Mouse (Mus musculus): Measurements from ENCODE around the gene Cd72. TPM values are rescaled to one million over a fixed set of nuclear protein-coding genes. Genes with fewer than 3 reads are reported as not detected.
"Not testable (repeated sequence)": the region's sequence is repeated elsewhere in the genome, so short reads cannot be mapped to it uniquely, and the experiment has no call there.

Gene Cd72
- polyA plus RNA-seq, 1 experiment from 2014 or later, result 2.6 TPM

DNA sequence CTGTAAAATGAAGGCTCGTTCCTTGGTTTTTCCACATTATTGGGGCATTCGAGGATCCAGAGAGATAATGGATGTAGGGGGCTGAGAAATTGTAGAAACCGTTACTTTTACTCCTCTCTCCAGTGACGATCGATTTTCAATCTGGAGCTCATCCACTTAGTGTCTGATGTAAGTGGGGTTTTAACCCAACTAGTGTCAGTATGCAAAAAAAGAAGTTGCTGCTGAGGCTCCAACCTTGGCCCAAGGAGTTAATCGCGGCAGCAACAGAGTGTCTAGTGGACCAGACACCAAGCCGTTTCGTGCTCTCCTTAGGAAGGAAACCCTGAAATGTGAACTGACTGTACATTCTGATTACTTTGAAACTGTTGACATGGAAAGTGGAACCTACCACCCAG lies 39.4 kb upstream of the Cd72 start:
- no peak for ATAC-seq
- peak overlapping the region; percentile 53 for H3K4me2 ChIP-seq (ENCODE audit: low read depth, low read length)
- H3K9ac ChIP-seq (ENCODE audit: low read depth, low read length), result peak overlapping the region; percentile 77
- H3K27me3 ChIP-seq (replicated peaks; ENCODE audit: control insufficient read depth, insufficient read depth, low read length), result no peaks in the 10 kb centered on the region
- H3K9me3 ChIP-seq (ENCODE audit: control insufficient read depth, low read length), result no peaks in the 10 kb centered on the region
- peak overlapping the region; percentile 89 for H3K27ac ChIP-seq (ENCODE audit: low read length)
- peaks cover 4% of the 10 kb centered on the region; the same call in 1 of the 2 replicates for H3K36me3 ChIP-seq (ENCODE audit: control insufficient read depth, insufficient read depth, low read length)
- H3K4me1 ChIP-seq (ENCODE audit: control insufficient read depth, insufficient read depth, low read length), result peaks cover 23% of the 10 kb centered on the region
- peak overlapping the region; percentile 84 for H3K4me3 ChIP-seq (ENCODE audit: low read length)
- 2% methylated on average over 9 of the region's 9 CpGs for WGBS

DNA sequence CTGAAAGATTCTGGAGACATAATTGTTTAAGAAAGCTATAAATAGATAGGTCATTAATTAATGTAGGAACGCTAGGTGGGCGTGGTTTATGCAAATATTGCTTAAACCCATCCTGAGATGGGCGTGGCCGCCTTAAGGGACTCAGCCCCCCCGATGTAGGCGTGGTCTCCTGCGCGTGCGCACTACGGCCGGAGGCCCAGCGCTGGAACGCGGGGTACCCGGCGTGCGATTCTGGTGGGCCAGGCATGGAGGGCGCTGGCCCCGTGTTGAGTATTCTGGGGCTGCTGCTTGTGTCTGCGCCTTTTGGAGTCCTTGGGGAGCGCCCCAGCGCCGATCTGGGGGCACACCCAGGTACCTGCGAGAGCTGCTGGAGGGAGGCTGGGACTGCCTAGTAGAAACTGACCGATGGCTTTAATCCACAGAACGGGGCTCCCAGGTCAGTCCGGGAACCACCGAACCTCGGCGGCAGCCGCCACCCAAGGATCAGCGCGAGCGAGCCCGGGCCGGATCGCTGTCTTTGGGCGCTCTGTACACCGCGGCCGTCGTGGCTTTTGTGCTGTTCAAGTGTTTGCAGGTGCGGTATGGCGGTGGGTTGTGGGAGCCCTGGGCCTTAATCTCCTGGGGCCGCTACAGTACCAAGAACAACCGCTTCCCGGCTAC lies 38.9 kb upstream of the Cd72 start:
- H3K4me3 ChIP-seq (ENCODE audit: low read length), result peak overlapping the region; percentile 84
- peak overlapping the region; percentile 77 for H3K9ac ChIP-seq (ENCODE audit: low read depth, low read length)
- H3K4me1 ChIP-seq (ENCODE audit: control insufficient read depth, insufficient read depth, low read length), result peaks cover 18% of the 10 kb centered on the region
- H3K27ac ChIP-seq (ENCODE audit: low read length), result peak overlapping the region; percentile 89
- H3K36me3 ChIP-seq (ENCODE audit: control insufficient read depth, insufficient read depth, low read length), result peaks cover 4% of the 10 kb centered on the region; the same call in 1 of the 2 replicates
- H3K4me2 ChIP-seq (ENCODE audit: low read depth, low read length), result peak overlapping the region; percentile 53
- H3K9me3 ChIP-seq (ENCODE audit: control insufficient read depth, low read length), result no peaks in the 10 kb centered on the region
- H3K27me3 ChIP-seq (replicated peaks; ENCODE audit: control insufficient read depth, insufficient read depth, low read length), result no peaks in the 10 kb centered on the region
- 0% methylated on average over 47 of the region's 47 CpGs for WGBS
- peak; percentile 85 for ATAC-seq

DNA sequence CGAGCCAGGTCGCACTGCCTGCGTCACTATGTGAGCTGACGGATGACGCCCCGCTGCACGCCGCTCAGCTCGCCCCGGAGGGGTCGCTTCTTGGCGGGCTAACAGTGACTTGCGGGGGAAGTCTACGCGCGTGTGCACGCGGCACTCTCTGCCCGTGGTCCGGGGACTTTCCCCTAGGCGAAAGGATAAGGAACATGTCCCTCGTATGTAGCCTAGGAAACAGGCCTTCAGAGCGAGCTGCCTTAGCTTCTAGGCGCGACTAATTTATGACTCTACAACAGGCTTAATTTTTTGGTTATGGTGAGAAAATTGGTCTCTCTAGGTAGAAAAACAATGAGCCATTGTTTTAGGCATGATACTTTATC lies 38.4 kb upstream of the Cd72 start, which contains the start of gene Ccdc107:
Ccdc107 (plus strand) TSS at position 80 of the 365 bp plus-strand sequence.
- H3K4me1 ChIP-seq (ENCODE audit: control insufficient read depth, insufficient read depth, low read length), result peaks cover 12% of the 10 kb centered on the region
- H3K36me3 ChIP-seq (ENCODE audit: control insufficient read depth, insufficient read depth, low read length), result peaks cover 4% of the 10 kb centered on the region; the same call in 1 of the 2 replicates
- H3K9me3 ChIP-seq (ENCODE audit: control insufficient read depth, low read length), result no peaks in the 10 kb centered on the region
- H3K9ac ChIP-seq (ENCODE audit: low read depth, low read length), result peak within 1 kb of the TSS; percentile 77
- under 1% methylated on average over 25 of the region's 25 CpGs for WGBS
- H3K27ac ChIP-seq (ENCODE audit: low read length), result peak within 1 kb of the TSS; percentile 89
- H3K27me3 ChIP-seq (replicated peaks; ENCODE audit: control insufficient read depth, insufficient read depth, low read length), result no peaks in the 10 kb centered on the region
- ATAC-seq, result peak; percentile 98
- peak within 1 kb of the TSS; percentile 84 for H3K4me3 ChIP-seq (ENCODE audit: low read length)
- H3K4me2 ChIP-seq (ENCODE audit: low read depth, low read length), result peak within 1 kb of the TSS; percentile 53

DNA sequence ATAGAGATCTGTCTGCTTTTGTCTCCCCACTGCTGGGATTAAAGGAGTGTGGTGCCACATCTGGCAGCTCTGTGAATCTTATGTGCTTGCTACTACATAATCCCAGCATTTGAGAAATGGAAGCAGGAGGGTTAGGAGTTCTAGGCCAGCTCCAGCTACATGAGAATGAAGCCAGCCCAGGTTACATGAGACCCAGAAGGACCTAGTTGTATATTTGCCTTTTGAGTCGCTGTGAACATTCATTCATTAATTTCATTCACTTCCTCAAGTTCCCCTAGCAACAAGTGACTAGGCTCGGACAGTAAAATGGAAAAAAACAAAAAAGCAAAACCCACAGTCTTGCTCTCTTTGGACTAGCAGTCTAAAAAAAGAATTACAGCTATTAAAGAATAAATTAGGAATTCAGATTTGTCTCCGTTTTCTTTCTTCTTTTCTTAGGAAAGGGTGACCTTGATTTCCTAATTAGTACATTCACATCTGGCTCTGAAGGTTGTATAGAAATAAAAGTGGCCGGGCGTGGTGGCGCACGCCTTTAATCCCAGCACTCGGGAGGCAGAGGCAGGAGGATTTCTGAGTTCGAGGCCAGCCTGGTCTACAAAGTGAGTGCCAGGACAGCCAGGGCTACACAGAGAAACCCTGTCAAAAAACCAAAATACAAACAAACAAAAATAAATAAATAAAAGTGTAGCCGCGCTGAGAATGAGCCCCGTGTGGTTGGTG lies 37.8 kb upstream of the Cd72 start:
- H3K4me3 ChIP-seq (ENCODE audit: low read length), result no peak overlapping the region; the same call in 1 of the 2 replicates
- H3K27me3 ChIP-seq (replicated peaks; ENCODE audit: control insufficient read depth, insufficient read depth, low read length), result no peaks in the 10 kb centered on the region
- peak overlapping the region; percentile 42 for H3K4me2 ChIP-seq (ENCODE audit: low read depth, low read length)
- no peak overlapping the region for H3K9ac ChIP-seq (ENCODE audit: low read depth, low read length)
- H3K4me1 ChIP-seq (ENCODE audit: control insufficient read depth, insufficient read depth, low read length), result peaks cover 9% of the 10 kb centered on the region
- peak overlapping the region; percentile 60; the same call in 1 of the 2 replicates for H3K27ac ChIP-seq (ENCODE audit: low read length)
- 47% methylated on average over 12 of the region's 12 CpGs for WGBS
- H3K36me3 ChIP-seq (ENCODE audit: control insufficient read depth, insufficient read depth, low read length), result peaks cover 4% of the 10 kb centered on the region; the same call in 1 of the 2 replicates
- no peaks in the 10 kb centered on the region for H3K9me3 ChIP-seq (ENCODE audit: control insufficient read depth, low read length)
- ATAC-seq, result no peak

DNA sequence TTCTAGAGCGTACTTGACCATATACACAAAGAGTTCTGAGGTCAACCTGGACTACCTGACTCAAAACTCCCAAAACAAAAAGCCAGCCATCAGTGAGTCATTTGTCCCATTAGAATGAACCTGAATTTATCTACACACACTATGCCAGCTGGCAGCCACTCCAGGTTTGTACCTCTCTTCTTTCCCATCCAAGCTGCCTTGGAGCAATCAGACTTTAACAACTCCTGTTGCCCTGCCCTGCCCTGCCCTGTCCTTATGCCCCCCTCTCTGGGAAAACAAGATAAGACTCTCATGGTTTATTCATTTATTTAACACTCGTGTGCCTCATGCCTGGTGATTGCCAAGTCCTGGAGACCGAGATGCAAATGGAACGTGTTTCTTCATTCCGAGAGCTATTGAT lies 36.4 kb upstream of the Cd72 start:
- Histone ChIP-seq H3K9ac (ENCODE audit: low read depth, low read length) (no peak overlapping the region), H3K4me1 (ENCODE audit: control insufficient read depth, insufficient read depth, low read length) (peaks cover 9% of the 10 kb centered on the region), H3K9me3 (ENCODE audit: control insufficient read depth, low read length) (no peaks in the 10 kb centered on the region), H3K27ac (ENCODE audit: low read length) (no peak overlapping the region), H3K4me2 (ENCODE audit: low read depth, low read length) (no peak overlapping the region), H3K4me3 (ENCODE audit: low read length) (no peak overlapping the region), H3K27me3 (replicated peaks; ENCODE audit: control insufficient read depth, insufficient read depth, low read length) (no peaks in the 10 kb centered on the region), H3K36me3 (ENCODE audit: control insufficient read depth, insufficient read depth, low read length) (no peaks in the 10 kb centered on the region)
- WGBS, result 65% methylated on average over 5 of the region's 5 CpGs
- ATAC-seq, result peak; percentile 20; the same call in 1 of the 2 replicates

DNA sequence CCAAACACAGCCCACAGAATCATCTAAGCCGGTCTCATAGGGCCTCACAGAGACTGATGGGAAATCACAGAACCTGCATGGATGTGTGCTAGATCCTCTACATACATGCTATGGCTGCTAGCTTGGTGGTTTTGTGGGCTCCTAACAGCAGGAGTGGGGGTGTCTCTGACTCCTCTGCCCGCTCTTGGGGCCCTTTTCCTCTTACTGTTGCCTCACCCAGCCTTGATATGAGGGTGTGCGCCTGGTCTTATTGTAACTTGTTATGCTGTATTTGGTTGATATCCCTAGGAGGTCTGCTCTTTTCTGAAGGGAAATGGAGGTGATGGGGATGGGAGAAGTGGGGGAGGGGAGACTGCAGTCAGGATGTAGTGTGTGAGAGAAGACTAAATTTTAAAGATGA lies 35.2 kb upstream of the Cd72 start:
- 94% methylated on average over 3 of the region's 3 CpGs for WGBS

DNA sequence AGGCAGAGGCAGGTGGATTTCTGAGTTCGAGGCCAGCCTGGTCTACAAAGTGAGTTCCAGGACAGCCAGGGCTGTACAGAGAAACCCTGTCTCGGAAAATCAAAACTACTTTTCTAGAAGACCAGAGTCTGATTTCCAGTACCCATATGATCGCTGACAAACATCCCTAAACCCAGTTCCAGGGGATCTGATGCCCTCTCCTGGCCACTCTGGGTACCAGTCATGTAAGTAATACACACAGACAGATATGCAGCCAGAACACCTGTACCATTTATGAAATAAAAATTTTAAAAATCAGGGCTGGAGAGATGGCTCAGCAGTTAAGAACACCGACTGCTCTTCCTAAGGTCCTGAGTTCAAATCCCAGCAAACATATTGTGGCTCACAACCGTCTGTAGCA lies 31.2 kb upstream of the Cd72 start:
- WGBS, result 90% methylated on average over 5 of the region's 5 CpGs
- not testable (repeated sequence) for H3K27me3 ChIP-seq (replicated peaks; ENCODE audit: control insufficient read depth, insufficient read depth, low read length); H3K36me3 ChIP-seq (ENCODE audit: control insufficient read depth, insufficient read depth, low read length); H3K4me3 ChIP-seq (ENCODE audit: low read length); H3K9me3 ChIP-seq (ENCODE audit: control insufficient read depth, low read length); H3K4me2 ChIP-seq (ENCODE audit: low read depth, low read length); H3K9ac ChIP-seq (ENCODE audit: low read depth, low read length); ATAC-seq; H3K27ac ChIP-seq (ENCODE audit: low read length)
- H3K4me1 ChIP-seq (ENCODE audit: control insufficient read depth, insufficient read depth, low read length), result peaks cover 10% of the 10 kb centered on the region; the same call in 1 of the 2 replicates

More for the DNA sequence above, 35.2 kb upstream of the Cd72 start:
- H3K27me3 ChIP-seq (replicated peaks; ENCODE audit: control insufficient read depth, insufficient read depth, low read length), result no peaks in the 10 kb centered on the region
- H3K9me3 ChIP-seq (ENCODE audit: control insufficient read depth, low read length), result no peaks in the 10 kb centered on the region
- no peak overlapping the region for H3K4me2 ChIP-seq (ENCODE audit: low read depth, low read length)
- peaks cover 9% of the 10 kb centered on the region for H3K4me1 ChIP-seq (ENCODE audit: control insufficient read depth, insufficient read depth, low read length)
- H3K36me3 ChIP-seq (ENCODE audit: control insufficient read depth, insufficient read depth, low read length), result no peaks in the 10 kb centered on the region
- no peak overlapping the region for H3K27ac ChIP-seq (ENCODE audit: low read length)
- no peak overlapping the region for H3K9ac ChIP-seq (ENCODE audit: low read depth, low read length)
- ATAC-seq, result no peak
- H3K4me3 ChIP-seq (ENCODE audit: low read length), result no peak overlapping the region

DNA sequence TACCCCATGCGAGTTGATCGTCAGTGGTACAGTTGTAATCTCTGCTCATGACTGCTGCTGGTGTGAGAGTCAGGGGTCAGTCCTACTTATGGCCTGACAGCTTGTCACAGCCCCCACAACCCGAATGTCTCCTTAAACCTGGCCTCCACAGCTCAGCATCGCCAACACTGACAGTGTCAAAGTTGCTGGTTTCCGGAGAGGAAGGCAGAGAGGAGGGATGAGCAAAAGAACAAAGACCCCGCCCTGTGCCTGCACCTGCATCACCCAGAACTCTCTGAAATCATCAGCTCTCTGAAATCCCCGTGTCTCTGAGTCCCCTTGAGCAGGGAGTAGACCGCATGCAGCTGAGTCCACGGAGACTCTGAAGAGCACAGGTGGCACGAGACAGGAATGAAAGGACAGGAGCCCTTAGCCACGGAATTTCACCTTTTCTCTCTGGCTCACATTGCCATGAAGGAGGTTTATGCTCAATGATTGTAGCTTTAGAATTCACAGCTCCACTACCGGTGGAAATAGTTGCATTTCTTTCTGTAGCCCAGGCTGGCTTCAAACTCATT lies 29.2 kb upstream of the Cd72 start, which contains the start of gene Sit1:
Sit1 (minus strand) TSS at position 200 of the 557 bp plus-strand sequence.
- WGBS, result 62% methylated on average over 12 of the region's 12 CpGs
- Histone ChIP-seq H3K36me3 (ENCODE audit: control insufficient read depth, insufficient read depth, low read length) (no peaks in the 10 kb centered on the region), H3K9ac (ENCODE audit: low read depth, low read length) (peak within 1 kb of the TSS; percentile 31; the same call in 1 of the 2 replicates), H3K9me3 (ENCODE audit: control insufficient read depth, low read length) (no peaks in the 10 kb centered on the region), H3K4me1 (ENCODE audit: control insufficient read depth, insufficient read depth, low read length) (0 out of 2 replicates have a peak, but pooled peaks cover 5% of the 10 kb centered on the region), H3K27ac (ENCODE audit: low read length) (no peak within 1 kb of the TSS), H3K4me2 (ENCODE audit: low read depth, low read length) (no peak within 1 kb of the TSS), H3K4me3 (ENCODE audit: low read length) (no peak within 1 kb of the TSS), H3K27me3 (replicated peaks; ENCODE audit: control insufficient read depth, insufficient read depth, low read length) (no peaks in the 10 kb centered on the region)
- ATAC-seq, result no peak

DNA sequence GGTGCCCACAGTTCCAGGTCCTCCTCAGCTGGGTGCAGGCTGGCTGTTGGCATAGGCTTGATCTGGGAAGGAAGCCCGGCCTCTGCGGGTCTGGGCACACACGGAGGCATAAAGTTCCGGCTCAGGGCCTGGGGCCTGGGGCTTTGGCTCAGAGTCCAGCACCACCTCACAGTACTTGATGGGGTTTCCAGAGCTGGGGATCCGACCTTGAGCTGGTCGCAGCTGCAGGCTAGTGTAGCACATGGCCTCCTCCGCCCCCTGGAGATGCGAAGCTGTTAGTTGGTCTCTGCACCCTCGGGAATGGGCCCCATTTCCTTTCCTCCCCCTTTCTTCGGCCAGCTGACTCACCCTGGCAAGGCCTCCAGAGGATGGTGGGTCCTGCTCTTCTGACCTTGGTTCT lies 28.2 kb upstream of the Cd72 start:
- H3K27ac ChIP-seq (ENCODE audit: low read length), result no peak overlapping the region
- H3K9me3 ChIP-seq (ENCODE audit: control insufficient read depth, low read length), result no peaks in the 10 kb centered on the region
- no peak overlapping the region for H3K4me3 ChIP-seq (ENCODE audit: low read length)
- WGBS, result 66% methylated on average over 10 of the region's 10 CpGs
- peak overlapping the region; percentile 31; the same call in 1 of the 2 replicates for H3K9ac ChIP-seq (ENCODE audit: low read depth, low read length)
- ATAC-seq, result no peak
- H3K27me3 ChIP-seq (replicated peaks; ENCODE audit: control insufficient read depth, insufficient read depth, low read length), result no peaks in the 10 kb centered on the region
- H3K36me3 ChIP-seq (ENCODE audit: control insufficient read depth, insufficient read depth, low read length), result no peaks in the 10 kb centered on the region
- 0 out of 2 replicates have a peak, but pooled peaks cover 5% of the 10 kb centered on the region for H3K4me1 ChIP-seq (ENCODE audit: control insufficient read depth, insufficient read depth, low read length)
- no peak overlapping the region for H3K4me2 ChIP-seq (ENCODE audit: low read depth, low read length)
